Mouse (Mus musculus) bone marrow macrophage, adult 2 months (primary cell): ENCODE measurements around the gene Ndufa9.

ENCODE experiments used
- CTCF ChIP-seq: IDR thresholded peaks from 2 replicates; pipeline ENCODE4 v1.5.1; 2012; ENCODE audit warnings: low read depth, mild to moderate bottlenecking, low read length, moderate library complexity
- POLR2A ChIP-seq: IDR thresholded peaks from 2 replicates; pipeline ENCODE4 v1.6.1; 2012; ENCODE audit warnings: mild to moderate bottlenecking, low read depth, low read length, borderline replicate concordance

GRCm38 (mm10) chr6:126811481-126811880 lies 37.5 kb downstream of the Ndufa9 start:
- TF ChIP-seq CTCF (no peak), POLR2A (no peak)
